Mouse (Mus musculus): ENCODE measurements at regions not wholly inside any gene's neighbourhood (a gene's known extent, or its start where the extent isn't known, plus 50 kb on each side); places are given as distances from the start of the nearest gene placed in this dataset.

GRCm38 (mm10) chr7:136640771-136641170 lies 253.6 kb upstream of the Mgmt start:
- Histone ChIP-seq H3K4me1 (no peaks in the 10 kb centered on the region), H3K27me3 (replicated peaks) (no peaks in the 10 kb centered on the region), H3K4me3 (no peak overlapping the region), H3K36me3 (replicated peaks) (no peaks in the 10 kb centered on the region), H3K9me3 (no peaks in the 10 kb centered on the region), H3K9ac (no peak overlapping the region), H3K27ac (no peak overlapping the region), H3K4me2 (no peak overlapping the region)
- whole genome bisulfite sequencing = 84% methylated on average over 7 of the region's 7 CpGs
- no peak for ATAC-seq (replicated peaks)

GRCm38 (mm10) chr7:136649796-136650195 lies 244.6 kb upstream of the Mgmt start:
- Histone ChIP-seq H3K27me3 (replicated peaks) (no peaks in the 10 kb centered on the region), H3K4me1 (no peaks in the 10 kb centered on the region), H3K9ac (no peak overlapping the region), H3K27ac (no peak overlapping the region), H3K36me3 (replicated peaks) (no peaks in the 10 kb centered on the region), H3K4me3 (no peak overlapping the region), H3K4me2 (no peak overlapping the region), H3K9me3 (no peaks in the 10 kb centered on the region)
- no peak for ATAC-seq (replicated peaks)
- WGBS = 92% methylated on average over 4 of the region's 4 CpGs

- H3K9me3 ChIP-seq = no peaks in the 10 kb centered on the region
- no peak overlapping the region for H3K4me3 ChIP-seq
- no peak overlapping the region for H3K27ac ChIP-seq
- no peak overlapping the region for H3K4me2 ChIP-seq
- H3K4me1 ChIP-seq = no peaks in the 10 kb centered on the region
- ATAC-seq (replicated peaks) = no peak
- H3K27me3 ChIP-seq (replicated peaks) = no peaks in the 10 kb centered on the region
- H3K36me3 ChIP-seq (replicated peaks) = no peaks in the 10 kb centered on the region
- H3K9ac ChIP-seq = no peak overlapping the region
These were observed 234.5 kb upstream of the Mgmt start for GRCm38 (mm10) chr7:136659930-136660329.

- Histone ChIP-seq H3K9me3 (no peaks in the 10 kb centered on the region), H3K9ac (no peak overlapping the region), H3K36me3 (replicated peaks) (no peaks in the 10 kb centered on the region), H3K4me1 (no peaks in the 10 kb centered on the region), H3K4me3 (no peak overlapping the region), H3K27ac (no peak overlapping the region), H3K27me3 (replicated peaks) (no peaks in the 10 kb centered on the region), H3K4me2 (no peak overlapping the region)
- no peak for ATAC-seq (replicated peaks)
- WGBS = 65% methylated on average over 2 of the region's 2 CpGs
These were observed 234.0 kb upstream of the Mgmt start for GRCm38 (mm10) chr7:136660401-136660800.

- Histone ChIP-seq H3K27me3 (replicated peaks) (peaks cover 3% of the 10 kb centered on the region; the same call in 1 of the 2 replicates), H3K27ac (no peak overlapping the region), H3K9ac (no peak overlapping the region), H3K4me1 (no peaks in the 10 kb centered on the region), H3K4me3 (no peak overlapping the region), H3K4me2 (no peak overlapping the region), H3K36me3 (replicated peaks) (no peaks in the 10 kb centered on the region), H3K9me3 (no peaks in the 10 kb centered on the region)
- no peak for ATAC-seq (replicated peaks)
- 70% methylated on average over 10 of the region's 10 CpGs for WGBS
These were observed 229.9 kb upstream of the Mgmt start for GRCm38 (mm10) chr7:136664424-136665082.

- Histone ChIP-seq H3K4me1 (no peaks in the 10 kb centered on the region), H3K27ac (no peak overlapping the region), H3K36me3 (replicated peaks) (no peaks in the 10 kb centered on the region), H3K9me3 (no peaks in the 10 kb centered on the region), H3K27me3 (replicated peaks) (peaks cover 3% of the 10 kb centered on the region; the same call in 1 of the 2 replicates), H3K4me2 (no peak overlapping the region), H3K4me3 (no peak overlapping the region), H3K9ac (no peak overlapping the region)
- ATAC-seq (replicated peaks) = no peak
- 81% methylated on average over 2 of the region's 2 CpGs for WGBS
These were observed 228.5 kb upstream of the Mgmt start for GRCm38 (mm10) chr7:136665901-136666300.

- 8% methylated on average over 6 of the region's 6 CpGs for WGBS
- H3K27me3 ChIP-seq (replicated peaks) = peaks cover 3% of the 10 kb centered on the region; the same call in 1 of the 2 replicates
- H3K27ac ChIP-seq = no peak overlapping the region
- no peak overlapping the region for H3K9ac ChIP-seq
- no peak overlapping the region for H3K4me2 ChIP-seq
- H3K36me3 ChIP-seq (replicated peaks) = no peaks in the 10 kb centered on the region
- no peak overlapping the region for H3K4me3 ChIP-seq
- no peaks in the 10 kb centered on the region for H3K9me3 ChIP-seq
- no peak for ATAC-seq (replicated peaks)
- no peaks in the 10 kb centered on the region for H3K4me1 ChIP-seq
These were observed 227.7 kb upstream of the Mgmt start for GRCm38 (mm10) chr7:136666707-136667106.

- H3K4me1 ChIP-seq = 0 out of 2 replicates have a peak, but pooled peaks cover 4% of the 10 kb centered on the region
- no peak overlapping the region for H3K4me2 ChIP-seq
- 69% methylated on average over 7 of the region's 7 CpGs for WGBS
- no peak overlapping the region for H3K27ac ChIP-seq
- H3K9ac ChIP-seq = no peak overlapping the region
- no peaks in the 10 kb centered on the region for H3K9me3 ChIP-seq
- H3K4me3 ChIP-seq = no peak overlapping the region
- ATAC-seq (replicated peaks) = no peak
- no peaks in the 10 kb centered on the region for H3K36me3 ChIP-seq (replicated peaks)
- H3K27me3 ChIP-seq (replicated peaks) = peaks cover 3% of the 10 kb centered on the region; the same call in 1 of the 2 replicates
These were observed 223.7 kb upstream of the Mgmt start for GRCm38 (mm10) chr7:136670675-136671074.

- no peaks in the 10 kb centered on the region for H3K9me3 ChIP-seq
- H3K4me1 ChIP-seq = 0 out of 2 replicates have a peak, but pooled peaks cover 7% of the 10 kb centered on the region
- no peak overlapping the region for H3K4me2 ChIP-seq
- whole genome bisulfite sequencing = 50% methylated on average over 5 of the region's 5 CpGs
- no peak overlapping the region for H3K9ac ChIP-seq
- H3K27ac ChIP-seq = no peak overlapping the region
- H3K4me3 ChIP-seq = no peak overlapping the region
- no peaks in the 10 kb centered on the region for H3K36me3 ChIP-seq (replicated peaks)
- no peaks in the 10 kb centered on the region; the same call in 1 of the 2 replicates for H3K27me3 ChIP-seq (replicated peaks)
- ATAC-seq (replicated peaks) = no peak
These were observed 220.3 kb upstream of the Mgmt start for GRCm38 (mm10) chr7:136674159-136674558.

GRCm38 (mm10) chr7:136675041-136675440 lies 219.4 kb upstream of the Mgmt start:
- H3K27me3 ChIP-seq (replicated peaks) = no peaks in the 10 kb centered on the region
- no peaks in the 10 kb centered on the region for H3K9me3 ChIP-seq
- WGBS = 63% methylated on average over 5 of the region's 5 CpGs

GRCm38 (mm10) chr7:136676104-136676503 lies 218.3 kb upstream of the Mgmt start:
- no peak overlapping the region for H3K4me3 ChIP-seq
- WGBS = 27% methylated on average over 6 of the region's 6 CpGs
- ATAC-seq (replicated peaks) = no peak

More at GRCm38 (mm10) chr7:136675041-136675440, 219.4 kb upstream of the Mgmt start:
- Histone ChIP-seq H3K9ac (no peak overlapping the region), H3K27ac (no peak overlapping the region), H3K4me2 (no peak overlapping the region), H3K36me3 (replicated peaks) (no peaks in the 10 kb centered on the region), H3K4me3 (no peak overlapping the region), H3K4me1 (0 out of 2 replicates have a peak, but pooled peaks cover 7% of the 10 kb centered on the region)
- no peak for ATAC-seq (replicated peaks)

GRCm38 (mm10) chr7:136676987-136677545 lies 217.3 kb upstream of the Mgmt start:
- no peaks in the 10 kb centered on the region for H3K27me3 ChIP-seq (replicated peaks)
- no peak overlapping the region for H3K4me2 ChIP-seq
- 0 out of 2 replicates have a peak, but pooled peaks cover 7% of the 10 kb centered on the region for H3K4me1 ChIP-seq
- no peak for ATAC-seq (replicated peaks)
- WGBS = 53% methylated on average over 17 of the region's 17 CpGs
- no peaks in the 10 kb centered on the region for H3K36me3 ChIP-seq (replicated peaks)
- H3K27ac ChIP-seq = no peak overlapping the region; the same call in 1 of the 2 replicates
- H3K9me3 ChIP-seq = no peaks in the 10 kb centered on the region
- no peak overlapping the region for H3K9ac ChIP-seq
- H3K4me3 ChIP-seq = no peak overlapping the region

More at GRCm38 (mm10) chr7:136676104-136676503, 218.3 kb upstream of the Mgmt start:
- no peaks in the 10 kb centered on the region for H3K9me3 ChIP-seq
- no peak overlapping the region for H3K27ac ChIP-seq
- no peak overlapping the region for H3K9ac ChIP-seq
- no peaks in the 10 kb centered on the region for H3K27me3 ChIP-seq (replicated peaks)
- H3K36me3 ChIP-seq (replicated peaks) = no peaks in the 10 kb centered on the region
- H3K4me2 ChIP-seq = no peak overlapping the region
- H3K4me1 ChIP-seq = 0 out of 2 replicates have a peak, but pooled peaks cover 7% of the 10 kb centered on the region

- Histone ChIP-seq H3K36me3 (replicated peaks) (no peaks in the 10 kb centered on the region), H3K27me3 (replicated peaks) (no peaks in the 10 kb centered on the region), H3K27ac (no peak overlapping the region), H3K4me2 (peak overlapping the region; percentile 43; the same call in 1 of the 2 replicates), H3K4me1 (peaks cover 21% of the 10 kb centered on the region), H3K9me3 (no peaks in the 10 kb centered on the region), H3K4me3 (no peak overlapping the region), H3K9ac (no peak overlapping the region)
- WGBS = 31% methylated on average over 6 of the region's 6 CpGs
- no peak for ATAC-seq (replicated peaks)
These were observed 204.8 kb upstream of the Mgmt start for GRCm38 (mm10) chr7:136689579-136689978.
